Mouse (Mus musculus) left cerebral cortex, adult 11 months (tissue): ENCODE data around the gene Insig2.

Experiments
- DNase-seq: peaks from one replicate; pipeline ENCODE4 v3.0.0; 2022; ENCODE audit warnings: low spot score

Insig2 gene

GRCm38 (mm10) chr1:121326591-121327343, 5.6 kb downstream of the Insig2 start:
- peak; percentile 6 for DNase-seq

- DNase-seq = no peak
These were observed 8.9 kb downstream of the Insig2 start for GRCm38 (mm10) chr1:121323501-121323900.

- DNase-seq = no peak
These were observed 17.5 kb downstream of the Insig2 start for GRCm38 (mm10) chr1:121314766-121315428.

- DNase-seq = no peak
These were observed 19.2 kb downstream of the Insig2 start for GRCm38 (mm10) chr1:121313181-121313580.

- DNase-seq = no peak
These were observed 20.1 kb downstream of the Insig2 start for GRCm38 (mm10) chr1:121312326-121312725.

- DNase-seq = no peak
These were observed 35.6 kb downstream of the Insig2 start for GRCm38 (mm10) chr1:121296717-121297255.

- DNase-seq = no peak
These were observed 38.8 kb downstream of the Insig2 start for GRCm38 (mm10) chr1:121293571-121293970.

GRCm38 (mm10) chr1:121290841-121291240, 41.5 kb downstream of the Insig2 start:
- DNase-seq = no peak

GRCm38 (mm10) chr1:121290340-121290739, 42.0 kb downstream of the Insig2 start:
- peak; percentile 15 for DNase-seq

GRCm38 (mm10) chr1:121284197-121284596, 48.2 kb downstream of the Insig2 start:
- DNase-seq = no peak

- no peak for DNase-seq
These were observed 51.9 kb downstream of the Insig2 start for GRCm38 (mm10) chr1:121280501-121280900.

- no peak for DNase-seq
These were observed 54.0 kb downstream of the Insig2 start for GRCm38 (mm10) chr1:121278370-121278769.

GRCm38 (mm10) chr1:121277466-121277865, 54.9 kb downstream of the Insig2 start:
- DNase-seq = no peak

- no peak for DNase-seq
These were observed 56.4 kb downstream of the Insig2 start for GRCm38 (mm10) chr1:121275961-121276506.

GRCm38 (mm10) chr1:121260171-121260741, 72.1 kb downstream of the Insig2 start:
- DNase-seq = no peak
